Mouse (Mus musculus) ovary, postnatal 10 days (tissue): ENCODE data around the gene Kcnk6.
A peak's percentile ranks its signal among the peaks of the same experiment; 100 is the strongest.
"Not testable (repeated sequence)": the region's sequence is repeated elsewhere in the genome, so short reads cannot be mapped to it uniquely, and the experiment has no call there.

ENCODE experiments used
- DNase-seq: peaks from one replicate; pipeline ENCODE4 v3.0.0; 2022; ENCODE audit warnings: low spot score

Gene Kcnk6

DNA sequence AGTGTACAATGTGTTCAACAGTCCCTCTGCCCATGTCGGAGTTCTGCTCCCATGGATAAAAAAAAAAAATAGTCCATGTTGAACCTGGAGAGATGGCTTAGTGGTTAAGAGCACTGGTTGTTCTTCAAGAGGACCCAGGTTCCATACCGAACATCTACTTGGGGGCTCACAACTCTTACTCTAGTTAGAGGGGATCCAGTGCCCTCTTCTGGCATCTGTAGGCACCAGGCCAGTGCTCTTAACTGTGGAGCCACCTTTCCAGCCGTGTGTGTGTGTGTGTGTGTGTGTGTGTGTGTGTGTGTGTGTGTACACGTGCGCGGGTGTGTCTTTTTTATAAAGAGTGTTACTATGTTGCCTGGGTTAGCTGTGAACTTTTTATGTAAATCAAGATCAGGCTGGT is 29.7 kb downstream of the Kcnk6 start:
- no peak for DNase-seq

DNA sequence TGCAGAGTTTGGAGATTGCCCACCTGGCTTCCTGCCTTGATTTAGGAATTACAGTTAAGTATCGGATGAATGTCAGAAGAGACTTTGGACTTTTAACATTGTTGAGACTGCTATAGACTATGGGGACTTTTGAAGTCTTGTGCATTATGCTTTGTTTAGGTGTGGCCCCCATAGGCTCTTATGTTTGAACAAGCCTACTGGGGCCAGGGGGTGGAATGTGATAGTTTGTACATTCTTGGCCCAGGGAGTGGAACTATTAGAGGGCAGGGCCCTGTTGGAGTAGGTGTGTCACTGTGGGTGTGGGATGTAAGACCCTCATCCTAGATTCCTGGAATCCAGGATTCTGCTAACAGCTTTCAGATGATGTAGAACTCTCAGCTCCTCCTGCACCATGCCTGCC is 38.1 kb downstream of the Kcnk6 start:
- not testable (repeated sequence) for DNase-seq

DNA sequence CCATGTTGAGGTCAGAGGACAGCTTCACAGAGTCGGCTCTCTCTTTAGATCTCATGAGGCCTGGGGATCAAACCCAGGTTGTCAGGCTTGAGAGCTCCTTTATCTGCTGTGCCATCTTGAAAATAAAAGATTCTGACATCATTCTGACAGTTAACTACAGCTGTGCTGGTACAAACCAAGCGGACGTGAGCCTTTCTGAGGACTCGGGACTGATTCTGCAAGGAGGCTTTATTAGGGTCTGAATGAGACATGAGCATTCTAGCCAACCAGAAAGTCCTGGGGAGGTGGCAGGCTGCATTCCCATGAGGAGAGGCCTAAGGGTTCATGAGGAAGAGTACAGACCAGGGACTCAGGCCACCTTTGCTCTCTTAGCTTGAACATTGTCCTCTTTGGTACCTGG is 51.0 kb downstream of the Kcnk6 start:
- not testable (repeated sequence) for DNase-seq

DNA sequence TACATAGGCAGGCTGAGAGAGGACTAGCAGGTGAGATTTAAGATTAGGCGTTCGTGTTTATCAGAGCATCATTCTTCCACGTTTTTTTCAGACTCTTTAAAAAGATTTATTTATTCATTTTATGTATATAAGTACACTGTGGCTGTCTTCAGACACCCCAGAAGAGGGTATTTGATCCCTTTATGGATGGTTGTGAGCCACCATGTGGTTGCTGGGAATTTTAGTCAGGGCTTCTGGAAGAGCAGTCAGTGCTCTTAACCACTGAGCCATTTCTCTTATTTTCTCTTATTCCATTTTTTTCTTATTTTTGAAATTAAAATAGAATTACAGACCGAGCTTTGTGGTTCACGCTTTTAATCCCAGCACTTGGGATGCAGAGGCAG is 51.5 kb downstream of the Kcnk6 start:
- DNase-seq, result no peak

DNA sequence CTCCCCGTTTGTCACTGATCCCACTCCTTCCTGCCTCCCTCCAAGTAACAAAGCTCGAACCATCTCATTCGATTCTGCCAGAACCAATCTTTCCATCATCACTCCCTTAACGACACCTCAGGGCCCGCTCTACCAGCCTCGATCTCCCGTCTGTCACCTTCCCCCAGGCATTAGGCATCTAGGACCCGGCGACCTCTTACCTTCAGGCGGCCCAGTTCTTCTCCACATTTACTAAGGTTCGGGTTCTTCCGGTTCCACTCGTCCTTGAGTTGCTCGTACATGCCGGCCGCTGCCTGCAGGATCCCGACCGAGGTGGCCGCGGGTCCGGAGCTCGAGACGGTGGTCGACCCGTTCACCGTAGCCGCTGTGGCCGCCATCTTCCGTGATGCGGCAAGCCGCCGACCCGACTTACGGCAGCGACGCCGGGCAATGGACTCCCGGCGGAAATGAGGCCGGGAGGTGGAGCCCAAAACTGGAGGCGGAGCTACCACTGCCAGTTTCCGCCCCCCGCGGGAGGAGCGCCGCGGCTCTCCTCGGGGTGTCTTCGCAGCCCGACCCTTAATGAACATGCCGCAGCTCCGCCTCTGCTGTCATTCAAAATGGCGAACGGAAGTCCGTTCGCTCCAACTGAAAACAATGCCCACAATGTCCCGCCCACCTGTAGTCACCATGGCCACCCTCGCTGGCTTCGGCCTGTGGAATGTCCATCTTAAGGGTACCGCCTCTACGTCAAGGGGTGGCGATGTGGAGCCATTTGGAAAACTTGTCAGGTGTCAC is 52.0 kb downstream of the Kcnk6 start, which contains the start of gene Psmd8:
Gene Psmd8 (minus strand): TSS at position 625 of the 777 bp plus-strand sequence.
- DNase-seq, result peak; percentile 77

DNA sequence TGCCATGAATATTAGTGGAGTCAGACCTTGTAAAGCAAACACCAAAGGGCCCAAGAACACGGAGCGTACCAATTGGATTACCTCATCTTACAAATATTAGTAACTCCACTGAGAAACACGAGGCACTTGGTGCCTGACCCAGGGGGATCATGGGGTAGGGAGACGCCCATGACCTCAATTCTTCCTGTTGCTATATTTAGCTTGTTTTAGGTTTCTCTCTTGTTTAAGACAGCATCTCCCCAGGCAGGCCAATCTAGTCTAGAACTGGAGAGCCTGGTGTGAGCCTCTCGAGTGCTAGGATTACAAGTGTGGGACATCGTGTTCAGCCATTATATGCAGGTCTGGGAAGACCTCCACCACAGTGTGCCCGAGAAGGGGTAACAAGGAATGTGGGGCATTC is 53.0 kb downstream of the Kcnk6 start:
- no peak for DNase-seq

DNA sequence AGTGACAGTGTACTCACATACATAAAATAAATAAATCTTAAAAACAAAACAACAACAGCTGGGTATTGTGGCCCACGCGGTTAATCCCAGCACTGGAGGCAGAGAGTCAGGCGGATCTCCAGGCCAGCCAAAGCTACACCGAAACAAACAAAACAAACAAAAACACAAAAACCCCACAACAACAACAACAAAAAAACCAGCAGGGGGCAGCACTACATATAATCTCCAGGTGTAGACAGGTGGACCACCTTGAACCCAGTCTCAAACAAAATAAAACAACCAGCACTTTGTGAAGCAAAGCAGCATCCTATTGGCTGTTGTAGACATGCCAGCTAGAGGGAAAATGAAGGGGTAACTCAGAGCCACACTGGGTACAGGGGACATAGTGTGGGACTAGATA is 54.2 kb downstream of the Kcnk6 start:
- no peak for DNase-seq

DNA sequence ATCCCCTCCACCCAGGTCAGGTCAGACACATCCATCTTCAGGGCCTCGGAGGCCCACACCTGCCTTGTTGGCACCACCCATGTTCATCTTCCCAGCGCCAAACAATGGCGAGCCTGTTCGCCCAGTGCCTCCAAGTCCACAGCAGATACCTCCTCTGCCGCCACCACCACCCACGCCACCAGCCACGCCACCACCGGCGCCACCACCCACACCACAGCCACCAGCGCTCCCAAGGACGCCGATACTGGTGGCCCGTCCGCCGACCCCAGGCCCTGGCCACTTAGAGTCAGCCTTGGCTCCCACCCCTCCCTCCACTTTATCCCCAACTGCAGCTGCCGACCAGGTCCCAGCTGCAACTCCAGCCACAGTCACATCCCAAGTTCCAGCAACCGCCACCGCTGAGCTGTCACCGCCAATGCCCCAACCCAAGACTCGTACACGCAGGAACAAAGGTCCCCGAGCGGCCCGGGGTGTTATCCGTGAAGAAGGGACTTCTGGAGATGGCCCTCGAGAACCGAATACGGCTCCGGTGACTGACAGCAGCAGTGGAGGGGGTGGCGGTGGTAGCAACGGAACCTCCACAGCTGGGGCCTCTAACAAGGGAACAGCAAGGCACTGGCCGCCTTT is 59.8 kb downstream of the Kcnk6 start:
- DNase-seq, result no peak
